Mouse (Mus musculus) left cerebral cortex, adult 8-10 months (tissue): ENCODE measurements around the gene Espn. TPM values are rescaled to one million over a fixed set of nuclear protein-coding genes. Genes with fewer than 3 reads are reported as not detected.
A peak's percentile ranks its signal among the peaks of the same experiment; 100 is the strongest.

Experiments
- DNase-seq, 2 experiments: peaks; one replicate each; pipeline ENCODE4 v3.0.0; 2022; ENCODE audit warnings: low spot score in 2 of 2
- total RNA-seq, 4 experiments: library from RNA; stranded (reverse); gene quantifications; 2 replicates each; pipeline ENCODE4 v1.2.4; 2022

The Espn gene
- total RNA-seq, 4 experiments from 2014 or later: 2.1 to 3.2 (median 2.6) TPM

- DNase-seq: no peak
These were observed 663 bp downstream of the Espn start for GRCm38 (mm10) chr4:152151451-152151965.

GRCm38 (mm10) chr4:152150546-152150945, 1.6 kb downstream of the Espn start:
- no peak for DNase-seq

GRCm38 (mm10) chr4:152146033-152146827, 5.9 kb downstream of the Espn start:
- no peak for DNase-seq

- DNase-seq: no peak
These were observed 6.7 kb downstream of the Espn start for GRCm38 (mm10) chr4:152145473-152145872.

GRCm38 (mm10) chr4:152143632-152144031, 8.5 kb downstream of the Espn start:
- no peak for DNase-seq

- no peak for DNase-seq
These were observed 10.5 kb downstream of the Espn start for GRCm38 (mm10) chr4:152141521-152142135.

- DNase-seq: no peak
These were observed 11.7 kb downstream of the Espn start for GRCm38 (mm10) chr4:152140441-152140840.

GRCm38 (mm10) chr4:152138497-152139260, 13.5 kb downstream of the Espn start:
- DNase-seq: peak in 1 of 2 experiments; percentile 68

GRCm38 (mm10) chr4:152136876-152137250, 15.3 kb downstream of the Espn start:
- no peak for DNase-seq

- no peak for DNase-seq
These were observed 15.9 kb downstream of the Espn start for GRCm38 (mm10) chr4:152136112-152136875.

- DNase-seq: no peak
These were observed 16.8 kb downstream of the Espn start for GRCm38 (mm10) chr4:152135363-152135762.

GRCm38 (mm10) chr4:152134507-152134906, 17.7 kb downstream of the Espn start:
- DNase-seq: no peak

- no peak for DNase-seq
These were observed 19.0 kb downstream of the Espn start for GRCm38 (mm10) chr4:152133213-152133612.

- no peak for DNase-seq
These were observed 19.4 kb downstream of the Espn start for GRCm38 (mm10) chr4:152132772-152133169.

GRCm38 (mm10) chr4:152131809-152132771, 20.1 kb downstream of the Espn start:
- no peak for DNase-seq

GRCm38 (mm10) chr4:152130771-152131653, 21.2 kb downstream of the Espn start:
- no peak for DNase-seq

- no peak for DNase-seq
These were observed 22.7 kb downstream of the Espn start for GRCm38 (mm10) chr4:152129395-152129930.

GRCm38 (mm10) chr4:152128784-152129183, 23.4 kb downstream of the Espn start:
- DNase-seq: no peak

GRCm38 (mm10) chr4:152127884-152128283, 24.3 kb downstream of the Espn start:
- DNase-seq: no peak
